Mouse (Mus musculus) heart, embryonic 13.5 days (tissue): ENCODE measurements at regions not wholly inside any gene's neighbourhood (a gene's known extent, or its start where the extent isn't known, plus 50 kb on each side); places are given as distances from the start of the nearest gene placed in this dataset.
"Not testable (repeated sequence)": the region's sequence is repeated elsewhere in the genome, so short reads cannot be mapped to it uniquely, and the experiment has no call there.

Experiments
- ATAC-seq: fragments of 200-750 bp; cut with Nextera tagmentation; 2 replicates; pipeline ENCODE4 v1.8.0; 2017; ENCODE audit warnings: moderate TSS enrichment; ENCODE audit not compliant: insufficient number of reproducible peaks, low FRiP score, low TSS enrichment; ENCODE audit errors: extremely low read depth
- H3K27ac ChIP-seq: fragments of 300-500 bp; sonication (generic); replicated peaks from 2 replicates; pipeline ENCODE4 v1.5.1; 2015; ENCODE audit warnings: moderate library complexity, mild to moderate bottlenecking, inconsistent platforms
- H3K27me3 ChIP-seq: fragments of 300-500 bp; sonication (generic); replicated peaks from 2 replicates; pipeline ENCODE4 v1.6.1; 2015; ENCODE audit warnings: mild to moderate bottlenecking, inconsistent platforms
- H3K36me3 ChIP-seq: fragments of 300-500 bp; sonication (generic); 2 replicates; pipeline ENCODE4 v1.6.1; 2015; ENCODE audit warnings: mild to moderate bottlenecking, inconsistent platforms
- H3K4me1 ChIP-seq: fragments of 300-500 bp; sonication (generic); 2 replicates; pipeline ENCODE4 v1.6.1; 2015; ENCODE audit warnings: inconsistent platforms
- H3K4me2 ChIP-seq: fragments of 300-500 bp; sonication (generic); 2 replicates; pipeline ENCODE4 v1.6.1; 2015; ENCODE audit warnings: inconsistent platforms, mild to moderate bottlenecking, moderate library complexity
- H3K4me3 ChIP-seq: fragments of 300-500 bp; sonication (generic); 2 replicates; pipeline ENCODE4 v1.5.1; 2015; ENCODE audit warnings: moderate library complexity, mild to moderate bottlenecking, inconsistent platforms
- H3K9ac ChIP-seq: fragments of 300-500 bp; sonication (generic); 2 replicates; pipeline ENCODE4 v1.6.1; 2015; ENCODE audit warnings: inconsistent platforms, mild to moderate bottlenecking, moderate library complexity
- H3K9me3 ChIP-seq: fragments of 300-500 bp; sonication (generic); 2 replicates; pipeline ENCODE4 v1.6.1; 2016; ENCODE audit warnings: inconsistent platforms
- WGBS: fragments of 180-500 bp; shearing (Covaris S2); methylation state at CpG from one replicate; pipeline ENCODE4 v1.1.7; 2015; ENCODE audit warnings: mixed read lengths; 5-methylcytosine and 5-hydroxymethylcytosine counted together

DNA sequence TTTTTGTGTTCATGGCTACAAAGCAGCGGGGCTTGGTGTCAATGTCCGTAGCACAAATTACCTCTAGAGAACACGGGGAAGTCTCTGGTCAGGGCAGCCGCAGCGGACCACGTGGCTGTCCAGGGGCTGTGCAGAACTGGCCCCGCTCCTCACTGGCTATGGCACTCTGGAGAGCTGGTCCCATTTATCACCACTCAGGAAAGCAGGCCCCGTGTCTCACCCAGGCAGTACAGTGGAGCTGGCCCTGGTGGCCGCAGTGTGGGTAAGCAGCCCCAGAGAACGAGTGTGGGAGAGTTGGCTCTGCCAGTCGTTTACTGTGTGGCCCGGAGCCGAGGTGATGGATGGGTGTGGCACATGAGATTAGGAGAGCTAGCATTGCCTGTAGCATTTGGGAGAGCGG, 163.8 kb downstream of the Csl start:
- Histone ChIP-seq H3K9me3 (peaks cover 7% of the 10 kb centered on the region), H3K4me3 (no peak overlapping the region), H3K27ac (no peak overlapping the region), H3K4me2 (no peak overlapping the region), H3K4me1 (0 out of 2 replicates have a peak, but pooled peaks cover 8% of the 10 kb centered on the region), H3K36me3 (no peaks in the 10 kb centered on the region), H3K9ac (no peak overlapping the region), H3K27me3 (no peaks in the 10 kb centered on the region)
- 81% methylated on average over 14 of the region's 14 CpGs for WGBS
- ATAC-seq = no peak

- Histone ChIP-seq H3K4me3 (peak overlapping the region; percentile 53), H3K4me2 (peak overlapping the region; percentile 68), H3K9me3 (peaks cover 13% of the 10 kb centered on the region), H3K9ac (peak overlapping the region; percentile 73)
- ATAC-seq, H3K4me1 ChIP-seq, H3K27ac ChIP-seq, H3K36me3 ChIP-seq, H3K27me3 ChIP-seq: not testable (repeated sequence)
- 49% methylated on average over 24 of the region's 34 CpGs for WGBS
These were observed 160.0 kb downstream of the Csl start for GRCm38 (mm10) chr10:99599142-99600120.

GRCm38 (mm10) chr10:99602331-99602730, 157.1 kb downstream of the Csl start:
- H3K4me1 ChIP-seq = 0 out of 2 replicates have a peak, but pooled peaks cover 4% of the 10 kb centered on the region

GRCm38 (mm10) chr10:99604172-99604571, 155.3 kb downstream of the Csl start:
- Histone ChIP-seq H3K27ac (no peak overlapping the region), H3K27me3 (no peaks in the 10 kb centered on the region), H3K36me3 (no peaks in the 10 kb centered on the region), H3K4me2 (no peak overlapping the region), H3K4me3 (no peak overlapping the region), H3K9me3 (peaks cover 6% of the 10 kb centered on the region; the same call in 1 of the 2 replicates), H3K4me1 (0 out of 2 replicates have a peak, but pooled peaks cover 4% of the 10 kb centered on the region), H3K9ac (no peak overlapping the region)
- no peak for ATAC-seq
- 67% methylated on average over 1 of the region's 1 CpGs for WGBS

More at GRCm38 (mm10) chr10:99602331-99602730, 157.1 kb downstream of the Csl start:
- WGBS = 73% methylated on average over 5 of the region's 5 CpGs
- H3K36me3 ChIP-seq = no peaks in the 10 kb centered on the region
- H3K27me3 ChIP-seq = no peaks in the 10 kb centered on the region
- no peak for ATAC-seq
- no peak overlapping the region for H3K4me2 ChIP-seq
- no peak overlapping the region for H3K9ac ChIP-seq
- H3K27ac ChIP-seq = no peak overlapping the region
- H3K9me3 ChIP-seq = peaks cover 13% of the 10 kb centered on the region
- H3K4me3 ChIP-seq = no peak overlapping the region

DNA sequence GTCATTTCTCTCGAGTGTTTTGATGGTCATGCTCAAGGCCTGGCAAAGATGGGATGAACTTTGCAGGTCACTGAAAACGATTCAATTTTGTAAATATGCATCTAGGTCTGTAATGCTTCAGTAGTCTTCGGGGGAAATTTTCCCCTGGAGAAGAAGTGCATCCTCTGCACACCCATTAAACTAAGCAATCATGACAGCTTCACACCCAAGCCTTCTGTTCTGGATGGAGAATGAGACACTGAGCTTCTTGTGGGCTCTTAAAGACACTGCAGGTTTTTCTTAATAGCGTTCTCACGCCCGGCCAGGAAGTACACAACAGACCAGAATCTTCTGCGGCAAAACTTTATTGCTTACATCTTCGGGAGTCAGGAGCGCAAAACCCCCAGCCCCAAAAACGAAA, 151.0 kb downstream of the Csl start:
- ATAC-seq = no peak
- Histone ChIP-seq H3K9ac (no peak overlapping the region), H3K4me1 (no peaks in the 10 kb centered on the region), H3K4me2 (no peak overlapping the region), H3K36me3 (no peaks in the 10 kb centered on the region), H3K4me3 (no peak overlapping the region), H3K9me3 (peaks cover 10% of the 10 kb centered on the region; the same call in 1 of the 2 replicates), H3K27ac (no peak overlapping the region), H3K27me3 (no peaks in the 10 kb centered on the region)
- 81% methylated on average over 10 of the region's 10 CpGs for WGBS

GRCm38 (mm10) chr10:99609420-99609819, 150.0 kb downstream of the Csl start:
- H3K4me1 ChIP-seq = no peaks in the 10 kb centered on the region
- no peaks in the 10 kb centered on the region for H3K36me3 ChIP-seq
- H3K9ac ChIP-seq = no peak overlapping the region
- H3K27ac ChIP-seq = no peak overlapping the region
- H3K4me2 ChIP-seq = no peak overlapping the region
- ATAC-seq = no peak
- no peaks in the 10 kb centered on the region for H3K27me3 ChIP-seq
- H3K4me3 ChIP-seq = no peak overlapping the region
- H3K9me3 ChIP-seq = peaks cover 10% of the 10 kb centered on the region; the same call in 1 of the 2 replicates
- WGBS = 77% methylated on average over 3 of the region's 3 CpGs

DNA sequence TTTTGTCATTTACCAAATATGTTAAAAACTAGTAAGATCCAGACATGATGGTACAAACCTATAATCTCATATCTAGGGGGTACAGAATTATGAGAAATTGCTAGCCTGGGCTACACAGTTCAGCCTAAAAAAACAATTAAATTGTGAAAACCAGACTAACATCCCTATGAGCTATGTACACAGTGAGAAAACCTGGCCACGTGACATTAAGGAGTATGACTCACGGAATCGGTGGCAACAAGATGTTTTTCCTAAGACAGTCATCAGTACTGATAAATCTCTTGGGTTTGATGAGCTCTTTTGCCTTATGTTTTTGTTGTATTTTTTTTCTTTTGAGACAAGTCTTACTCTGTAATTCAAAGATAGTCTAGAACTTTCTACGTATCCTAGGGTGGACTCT, 148.6 kb downstream of the Csl start:
- Histone ChIP-seq H3K4me2 (no peak overlapping the region), H3K4me3 (no peak overlapping the region), H3K36me3 (no peaks in the 10 kb centered on the region), H3K9ac (no peak overlapping the region), H3K27ac (no peak overlapping the region), H3K4me1 (no peaks in the 10 kb centered on the region), H3K27me3 (no peaks in the 10 kb centered on the region), H3K9me3 (peaks cover 10% of the 10 kb centered on the region; the same call in 1 of the 2 replicates)
- WGBS = 77% methylated on average over 4 of the region's 4 CpGs
- no peak for ATAC-seq

- peaks cover 7% of the 10 kb centered on the region; the same call in 1 of the 2 replicates for H3K9me3 ChIP-seq
- ATAC-seq = no peak
- WGBS = 47% methylated on average over 7 of the region's 7 CpGs
These were observed 144.8 kb downstream of the Csl start for GRCm38 (mm10) chr10:99614392-99615249.

GRCm38 (mm10) chr10:99615371-99615770, 144.1 kb downstream of the Csl start:
- peaks cover 7% of the 10 kb centered on the region; the same call in 1 of the 2 replicates for H3K9me3 ChIP-seq
- no peak overlapping the region for H3K9ac ChIP-seq
- WGBS = 77% methylated on average over 8 of the region's 8 CpGs
- H3K4me1 ChIP-seq = no peaks in the 10 kb centered on the region
- no peak for ATAC-seq
- no peaks in the 10 kb centered on the region for H3K27me3 ChIP-seq
- H3K27ac ChIP-seq = no peak overlapping the region
- H3K4me3 ChIP-seq = no peak overlapping the region
- H3K36me3 ChIP-seq = no peaks in the 10 kb centered on the region
- no peak overlapping the region for H3K4me2 ChIP-seq

More at GRCm38 (mm10) chr10:99614392-99615249, 144.8 kb downstream of the Csl start:
- Histone ChIP-seq H3K4me1 (no peaks in the 10 kb centered on the region), H3K27ac (no peak overlapping the region), H3K27me3 (no peaks in the 10 kb centered on the region), H3K9ac (no peak overlapping the region), H3K4me3 (no peak overlapping the region), H3K4me2 (no peak overlapping the region), H3K36me3 (no peaks in the 10 kb centered on the region)

GRCm38 (mm10) chr10:99615779-99616178, 143.7 kb downstream of the Csl start:
- 13% methylated on average over 6 of the region's 6 CpGs for WGBS
- Histone ChIP-seq H3K36me3 (no peaks in the 10 kb centered on the region), H3K4me1 (no peaks in the 10 kb centered on the region), H3K27ac (no peak overlapping the region), H3K9me3 (peaks cover 7% of the 10 kb centered on the region; the same call in 1 of the 2 replicates), H3K27me3 (no peaks in the 10 kb centered on the region), H3K9ac (no peak overlapping the region), H3K4me2 (no peak overlapping the region), H3K4me3 (no peak overlapping the region)
- no peak for ATAC-seq

DNA sequence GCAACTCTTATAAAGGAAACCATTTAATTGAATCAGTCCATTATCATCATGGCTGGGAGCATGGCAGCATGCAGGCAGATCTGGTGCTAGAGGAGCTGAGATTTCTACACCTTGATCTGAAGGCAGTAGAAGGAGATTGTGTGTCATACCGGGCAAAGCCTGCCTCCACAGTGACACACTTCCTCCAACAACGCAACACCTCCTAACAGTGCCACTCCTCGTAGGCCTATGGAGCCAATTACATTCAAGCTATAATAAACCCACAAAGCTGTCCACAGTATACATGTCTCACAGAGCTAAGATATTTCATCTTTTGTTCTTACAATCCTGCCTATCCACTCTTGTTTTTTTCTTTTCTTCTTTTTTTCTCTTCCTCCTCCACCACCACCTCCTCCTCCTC, 141.8 kb downstream of the Csl start:
- H3K27ac ChIP-seq = no peak overlapping the region
- 81% methylated on average over 3 of the region's 3 CpGs for WGBS
- H3K36me3 ChIP-seq = no peaks in the 10 kb centered on the region
- no peak overlapping the region for H3K4me2 ChIP-seq
- peaks cover 6% of the 10 kb centered on the region; the same call in 1 of the 2 replicates for H3K9me3 ChIP-seq
- ATAC-seq = no peak
- no peak overlapping the region for H3K4me3 ChIP-seq
- no peaks in the 10 kb centered on the region for H3K27me3 ChIP-seq
- no peak overlapping the region for H3K9ac ChIP-seq
- peaks cover 8% of the 10 kb centered on the region for H3K4me1 ChIP-seq
